Mouse (Mus musculus) Muller cell, postnatal 12 days (primary cell): ENCODE measurements around the gene Itga2b.

ENCODE experiments used
- DNase-seq: peaks from one replicate; pipeline ENCODE4 v3.0.0-alpha.2; 2015; ENCODE audit errors: inconsistent ontology term

Gene Itga2b

GRCm38 (mm10) chr11:102435754-102436470 is 34.0 kb downstream of the Itga2b start:
- no peak for DNase-seq

DNA sequence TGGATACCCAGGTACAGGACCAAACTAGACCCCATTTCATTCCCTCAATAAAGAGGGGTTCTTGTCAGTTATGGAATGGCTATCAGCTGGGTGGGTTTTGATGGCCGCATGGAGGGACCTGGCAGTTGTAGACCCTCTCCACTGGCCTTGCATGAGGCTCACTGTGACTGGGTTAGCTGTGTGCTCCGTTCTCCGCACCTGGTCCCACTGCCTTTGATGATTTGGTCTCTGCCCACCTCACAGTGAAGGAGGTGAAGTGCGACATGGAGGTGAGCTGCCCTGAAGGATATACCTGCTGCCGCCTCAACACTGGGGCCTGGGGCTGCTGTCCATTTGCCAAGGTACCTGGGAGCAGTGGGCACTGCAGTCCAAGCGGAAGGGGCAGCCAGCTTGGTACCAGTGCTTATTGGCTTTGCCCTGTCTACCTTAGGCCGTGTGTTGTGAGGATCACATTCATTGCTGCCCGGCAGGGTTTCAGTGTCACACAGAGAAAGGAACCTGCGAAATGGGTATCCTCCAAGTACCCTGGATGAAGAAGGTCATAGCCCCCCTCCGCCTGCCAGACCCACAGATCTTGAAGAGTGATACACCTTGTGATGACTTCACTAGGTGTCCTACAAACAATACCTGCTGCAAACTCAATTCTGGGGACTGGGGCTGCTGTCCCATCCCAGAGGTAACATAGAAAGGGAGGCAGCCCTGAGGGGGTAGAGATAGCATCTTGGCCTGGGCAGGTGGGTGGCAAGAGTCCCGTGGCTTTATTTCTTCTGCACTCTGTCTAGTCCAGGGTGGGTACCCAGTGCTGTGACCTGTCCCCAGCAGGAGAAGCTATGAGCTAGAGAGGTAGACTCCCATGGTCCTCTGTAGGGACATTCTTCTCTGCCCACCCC is 34.9 kb downstream of the Itga2b start:
- DNase-seq: no peak

DNA sequence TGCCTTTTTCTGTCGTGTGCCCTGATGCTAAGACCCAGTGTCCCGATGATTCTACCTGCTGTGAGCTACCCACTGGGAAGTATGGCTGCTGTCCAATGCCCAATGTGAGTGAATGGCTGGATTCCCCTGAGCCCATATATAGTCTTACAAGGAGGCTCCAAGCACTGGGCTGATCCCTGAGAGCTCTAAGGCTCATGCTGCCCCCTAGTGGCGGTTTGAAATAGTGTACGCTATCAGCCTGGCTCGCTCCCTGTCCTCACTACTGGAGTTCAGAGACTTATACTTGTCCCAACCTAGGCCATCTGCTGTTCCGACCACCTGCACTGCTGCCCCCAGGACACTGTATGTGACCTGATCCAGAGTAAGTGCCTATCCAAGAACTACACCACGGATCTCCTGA is 35.5 kb downstream of the Itga2b start:
- DNase-seq: peak; percentile 73

DNA sequence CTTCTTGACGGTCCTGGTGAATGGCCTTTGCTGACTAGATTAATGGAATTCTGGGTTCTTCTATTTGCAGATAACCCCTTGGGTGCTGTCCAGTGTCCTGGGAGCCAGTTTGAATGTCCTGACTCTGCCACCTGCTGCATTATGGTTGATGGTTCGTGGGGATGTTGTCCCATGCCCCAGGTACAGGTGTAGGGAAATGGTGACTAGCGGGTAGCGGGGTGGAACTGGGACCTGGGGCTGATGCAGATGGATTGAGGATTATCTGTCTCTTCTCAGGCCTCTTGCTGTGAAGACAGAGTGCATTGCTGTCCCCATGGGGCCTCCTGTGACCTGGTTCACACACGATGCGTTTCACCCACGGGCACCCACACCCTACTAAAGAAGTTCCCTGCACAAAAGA is 36.1 kb downstream of the Itga2b start:
- no peak for DNase-seq

GRCm38 (mm10) chr11:102432896-102433295 is 37.0 kb downstream of the Itga2b start:
- DNase-seq: no peak

GRCm38 (mm10) chr11:102432115-102432843 is 37.6 kb downstream of the Itga2b start:
- DNase-seq: no peak

- no peak for DNase-seq
Observed at GRCm38 (mm10) chr11:102431728-102432114, 38.2 kb downstream of the Itga2b start.

DNA sequence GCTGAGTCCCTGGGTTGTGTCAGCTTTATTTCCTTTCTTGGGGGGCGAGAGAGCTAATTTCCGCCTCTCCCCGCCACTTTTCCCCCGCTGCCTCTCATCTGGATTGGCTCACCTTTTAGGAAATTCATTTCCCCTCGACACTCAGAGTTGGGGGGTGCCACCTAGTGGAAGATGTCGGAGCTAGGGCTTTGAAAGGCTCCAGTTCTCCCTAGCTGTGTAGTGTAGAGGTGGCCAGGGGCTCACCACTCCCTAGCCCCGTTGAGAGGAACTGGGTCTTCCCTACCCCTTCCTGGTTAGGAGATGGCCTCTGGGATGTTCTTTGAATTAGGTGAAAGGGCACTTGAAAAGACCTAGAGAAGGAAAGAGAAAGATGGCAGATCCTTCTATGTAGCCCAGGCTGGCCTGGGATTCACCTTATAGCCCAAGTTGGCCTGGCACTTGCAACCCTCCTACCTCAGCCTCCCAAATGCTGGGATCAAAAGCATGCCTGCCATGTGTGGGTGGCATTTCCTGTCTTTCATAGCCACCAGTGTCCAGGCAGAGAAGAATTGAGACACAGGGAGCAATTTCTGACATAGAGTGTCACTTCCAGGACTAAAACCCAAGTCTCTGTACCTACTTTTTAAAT is 38.8 kb downstream of the Itga2b start:
- peak; percentile 83 for DNase-seq

DNA sequence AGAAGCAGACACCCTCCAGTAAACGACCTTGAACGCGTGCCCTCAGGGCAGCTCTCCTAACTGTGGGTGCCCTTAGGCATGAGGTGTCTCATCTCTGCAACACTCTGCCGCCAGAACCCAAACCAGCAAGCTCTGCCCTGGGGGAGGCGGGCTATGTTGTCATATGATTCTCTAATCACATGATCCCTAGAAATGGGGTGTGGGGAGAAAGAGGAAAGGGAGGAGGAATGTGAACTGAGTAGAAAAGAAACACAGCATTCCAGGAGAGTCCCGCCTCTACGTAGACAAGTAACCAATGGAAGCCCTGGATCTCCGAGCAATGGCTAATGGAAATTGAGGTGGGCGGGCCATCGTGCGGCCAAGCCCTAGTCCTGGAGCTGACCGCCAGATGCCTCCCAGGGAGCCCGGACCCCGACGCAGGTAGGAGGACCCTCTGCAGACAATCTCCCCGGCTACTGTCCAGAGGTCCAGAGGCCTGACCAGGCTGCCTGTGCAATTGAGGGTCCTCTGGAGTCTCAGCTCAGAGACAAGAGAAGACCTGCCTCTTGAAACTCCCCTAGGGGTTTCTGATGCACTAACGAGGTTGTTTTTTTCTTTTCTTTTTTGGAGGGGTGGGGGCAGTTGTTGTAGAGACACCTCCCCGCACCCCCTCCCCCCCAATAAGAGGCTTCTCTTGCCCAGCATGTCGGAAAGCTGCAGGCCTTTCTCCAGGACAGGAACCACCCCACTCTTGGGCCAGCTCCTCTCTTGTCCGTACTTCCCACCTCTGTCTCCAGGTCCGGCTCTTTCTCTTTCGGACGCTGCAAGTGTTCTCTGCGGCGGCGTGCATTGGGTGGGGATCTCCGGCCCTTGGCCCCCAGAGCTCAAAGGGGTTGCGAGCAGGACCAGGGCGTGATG is 39.6 kb downstream of the Itga2b start, which contains the start of gene Grn:
TSS of gene Grn (plus strand) at position 195 of the 897 bp plus-strand sequence.
- peak; percentile 96 for DNase-seq

DNA sequence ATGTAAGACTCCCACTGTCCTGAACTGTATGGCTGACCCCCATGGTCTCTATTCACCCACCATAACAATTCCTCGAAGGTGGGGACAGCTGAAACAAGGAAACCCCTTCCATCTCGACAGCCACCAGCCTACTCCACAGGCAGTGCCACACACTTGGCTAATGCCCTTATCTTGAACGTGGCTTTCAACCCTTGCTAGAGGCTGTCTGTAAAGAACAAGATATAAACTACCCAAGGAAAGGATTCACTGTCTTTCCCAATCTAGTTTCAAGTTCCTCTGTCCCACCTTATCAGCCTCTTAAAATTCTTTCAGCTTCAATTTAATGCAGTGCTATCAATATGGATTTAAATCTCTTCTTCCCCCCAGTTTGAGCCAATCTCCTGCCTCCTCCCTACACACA is 40.4 kb downstream of the Itga2b start:
- no peak for DNase-seq

DNA sequence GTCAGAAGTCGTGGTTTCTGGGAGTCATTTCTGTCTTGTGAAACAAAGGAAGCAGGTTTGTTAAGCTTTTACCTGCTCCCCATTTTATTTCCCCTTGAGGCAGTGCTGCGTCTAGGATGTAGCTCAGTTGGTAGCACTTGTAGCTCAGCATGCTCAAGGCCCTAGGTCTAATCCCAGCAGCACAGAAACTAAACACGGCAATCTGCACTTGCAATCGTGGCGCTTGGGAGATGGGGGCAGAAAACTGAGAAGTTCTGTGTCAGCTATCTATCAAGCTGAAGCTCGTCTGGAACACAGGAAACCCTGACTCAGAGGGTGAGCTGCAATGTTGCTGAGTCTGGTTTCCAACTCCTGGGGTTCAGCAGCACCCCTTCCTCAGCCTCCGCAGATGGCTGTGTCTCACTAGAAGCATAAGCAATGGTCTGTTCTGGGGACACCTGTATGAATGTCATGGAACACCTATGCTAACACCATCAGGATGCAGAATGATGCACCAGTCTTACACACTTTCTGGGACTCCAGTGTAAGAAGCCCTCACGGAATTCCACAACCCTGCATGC is 40.9 kb downstream of the Itga2b start:
- DNase-seq: no peak

GRCm38 (mm10) chr11:102425555-102426316 is 44.2 kb downstream of the Itga2b start:
- DNase-seq: no peak

- no peak for DNase-seq
Observed at GRCm38 (mm10) chr11:102424666-102425065, 45.3 kb downstream of the Itga2b start.

- no peak for DNase-seq
Observed at GRCm38 (mm10) chr11:102421559-102421958, 48.4 kb downstream of the Itga2b start.

GRCm38 (mm10) chr11:102418887-102419286 is 51.0 kb downstream of the Itga2b start:
- no peak for DNase-seq

DNA sequence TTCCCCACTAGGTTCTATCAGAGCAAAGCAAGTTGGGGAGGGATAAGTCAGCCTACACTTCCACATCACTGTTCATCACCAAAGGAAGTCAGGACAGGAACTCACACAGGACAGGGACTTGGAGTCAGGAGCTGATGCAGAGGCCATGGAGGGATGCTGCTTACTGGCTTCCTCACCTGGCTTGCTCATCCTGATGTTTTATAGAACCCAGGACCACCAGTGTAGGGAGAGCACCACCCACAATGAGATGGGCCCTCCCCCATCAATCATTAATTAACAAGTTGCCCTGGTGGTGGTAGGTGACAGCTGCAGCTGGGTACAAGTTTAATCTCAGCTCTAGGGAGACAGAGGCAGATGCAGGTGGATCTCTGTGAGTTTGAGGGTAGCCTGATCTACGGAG is 52.8 kb downstream of the Itga2b start:
- DNase-seq: no peak

GRCm38 (mm10) chr11:102415034-102415802 is 54.7 kb downstream of the Itga2b start:
- no peak for DNase-seq

DNA sequence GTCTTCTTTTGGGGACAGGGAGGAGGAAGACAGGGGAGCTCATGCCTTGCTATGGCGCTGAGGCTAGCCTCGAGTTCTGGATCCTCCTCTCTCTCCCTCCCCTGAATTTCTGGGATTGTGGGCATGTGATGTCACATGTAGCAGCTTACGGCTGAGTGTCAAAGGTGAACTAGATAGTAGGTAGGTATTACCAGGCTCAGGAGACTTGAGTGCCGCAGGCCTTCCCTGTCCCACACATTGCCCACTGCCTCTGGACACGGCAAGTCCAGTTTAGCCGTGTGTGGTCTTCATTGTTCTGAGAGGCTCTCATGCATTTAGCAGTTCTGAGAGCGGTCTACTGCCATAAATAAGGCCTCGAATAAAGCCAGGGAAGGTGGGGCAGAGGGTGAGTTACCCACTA is 56.9 kb downstream of the Itga2b start:
- DNase-seq: no peak

DNA sequence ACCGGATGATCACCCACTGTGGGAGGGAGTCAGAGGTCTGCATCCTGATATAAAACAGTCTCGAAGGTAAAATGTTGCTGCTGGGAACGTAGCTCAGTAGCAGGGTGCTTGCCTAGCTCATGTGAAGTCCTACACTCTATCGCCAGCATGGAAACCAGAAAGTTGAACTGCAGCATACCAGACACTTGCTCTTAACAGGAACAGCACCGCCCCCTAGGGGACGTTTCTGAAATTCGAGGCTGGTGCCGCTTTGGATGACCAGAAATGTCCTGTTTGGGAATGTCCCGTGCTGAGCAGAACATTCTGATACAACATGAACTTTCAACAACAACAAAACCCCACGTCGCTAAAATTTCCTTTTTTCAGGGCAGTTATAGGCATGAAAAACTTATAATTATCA is 58.2 kb downstream of the Itga2b start:
- DNase-seq: peak; percentile 88
